In genomic region chr17:66370867-66371266, GRCm38 (mm10) we compare ENCODE assay signal across 27 mouse cellular contexts.
DNase-seq lines count a peak whose midpoint lies in the region; ATAC-seq and TF ChIP-seq lines count a peak whose summit lies in the region.
"Had no signal": no experiment of that assay in that cellular context is flagged by ENCODE, and none has a peak within 500 bp of the region (broad histone marks: within the 10 kb centered on the region; RNA-seq: fewer than 3 reads in every experiment).

No protein-coding gene starts in this region.

- no peak for TF ChIP-seq CTCF in cerebellum, adult 2 months (IDR thresholded peaks at IDR 0.05; ENCODE audit: borderline replicate concordance, insufficient read depth, low read depth, low read length)

- no peak for DNase-seq in kidney, postnatal 10 days
- no peak for DNase-seq in lung, postnatal 10 days
- peak; percentile 35 for DNase-seq in NIH3T3 (ENCODE audit: low read depth)
- no peak for DNase-seq in cerebellum, adult 2 months
- DNase-seq in layer of hippocampus, adult 9-11 months, result no peak
- DNase-seq: adrenal gland, postnatal 14 days; B cell, adult 2 months; cerebellum, adult 11 months; cerebellum, adult 9-11 months; embryo, embryonic 11 days; gastrocnemius, postnatal 25 days; heart, adult 18-20 months; heart, postnatal 4 days; liver; thymus, adult 2 months; thymus, postnatal 4 days had no signal

- H3K27ac ChIP-seq in kidney, embryonic 15.5 days, result 0 out of 2 replicates have a peak overlapping the region, but pooled peaks have one; percentile 56
- H3K27ac ChIP-seq in lung, embryonic 15.5 days, result peak overlapping the region; percentile 75
- no peak overlapping the region for H3K27ac ChIP-seq in cerebellum, adult 2 months (ENCODE audit: insufficient read depth, low read length)
- H3K27ac ChIP-seq: embryonic facial prominence, embryonic 12.5 days; forebrain, embryonic 15.5 days; hindbrain, embryonic 13.5 days; liver, embryonic 14.5 days; macrophage; midbrain, embryonic 13.5 days; neural tube, embryonic 13.5 days had no signal

- no peak overlapping the region for H3K4me2 ChIP-seq in kidney, embryonic 15.5 days
- H3K4me2 ChIP-seq in lung, embryonic 15.5 days, result no peak overlapping the region
- H3K4me2 ChIP-seq: embryonic facial prominence, embryonic 12.5 days; forebrain, embryonic 15.5 days; heart, embryonic 11.5 days; hindbrain, embryonic 13.5 days; midbrain, embryonic 13.5 days; neural tube, embryonic 13.5 days had no signal

- peaks cover 54% of the 10 kb centered on the region for H3K4me1 ChIP-seq in kidney, embryonic 15.5 days
- peaks cover 31% of the 10 kb centered on the region for H3K4me1 ChIP-seq in lung, embryonic 15.5 days
- H3K4me1 ChIP-seq in cerebellum, adult 2 months (ENCODE audit: control insufficient read depth, insufficient read depth, low read length), result peaks cover 51% of the 10 kb centered on the region

- no peaks in the 10 kb centered on the region for H3K9me3 ChIP-seq in kidney, embryonic 15.5 days (replicated peaks)
- H3K9me3 ChIP-seq in lung, embryonic 15.5 days, result no peaks in the 10 kb centered on the region
- H3K9me3 ChIP-seq: embryonic facial prominence, embryonic 12.5 days; forebrain, embryonic 15.5 days; hindbrain, embryonic 13.5 days; midbrain, embryonic 13.5 days; neural tube, embryonic 13.5 days had no signal

- H3K4me3 ChIP-seq in kidney, embryonic 15.5 days (replicated peaks), result no peak overlapping the region
- no peak overlapping the region for H3K4me3 ChIP-seq in lung, embryonic 15.5 days
- no peak overlapping the region for H3K4me3 ChIP-seq in cerebellum, adult 2 months (replicated peaks; ENCODE audit: insufficient read depth, low read depth, low read length)
- H3K4me3 ChIP-seq: embryonic facial prominence, embryonic 12.5 days; forebrain, embryonic 15.5 days; hindbrain, embryonic 13.5 days; midbrain, embryonic 13.5 days; neural tube, embryonic 13.5 days had no signal

- no peaks in the 10 kb centered on the region for H3K36me3 ChIP-seq in kidney, embryonic 15.5 days
- H3K36me3 ChIP-seq in lung, embryonic 15.5 days, result no peaks in the 10 kb centered on the region; the same call in 1 of the 2 replicates
- H3K36me3 ChIP-seq: embryonic facial prominence, embryonic 12.5 days had no signal

- 70% methylated on average over 9 of the region's 9 CpGs for WGBS in kidney, embryonic 15.5 days
- WGBS in lung, embryonic 15.5 days, result 54% methylated on average over 9 of the region's 9 CpGs
- WGBS in cerebellum, adult 2 months, result 70% methylated on average over 9 of the region's 9 CpGs

- no peak overlapping the region for H3K9ac ChIP-seq in kidney, embryonic 15.5 days
- H3K9ac ChIP-seq in lung, embryonic 15.5 days, result no peak overlapping the region
- H3K9ac ChIP-seq: embryonic facial prominence, embryonic 12.5 days; forebrain, embryonic 15.5 days; hindbrain, embryonic 13.5 days; liver, embryonic 14.5 days; midbrain, embryonic 13.5 days; neural tube, embryonic 13.5 days had no signal

- H3K27me3 ChIP-seq in kidney, embryonic 15.5 days, result no peaks in the 10 kb centered on the region
- H3K27me3 ChIP-seq in lung, embryonic 15.5 days, result no peaks in the 10 kb centered on the region
- no peaks in the 10 kb centered on the region for H3K27me3 ChIP-seq in cerebellum, adult 2 months (ENCODE audit: control insufficient read depth, insufficient read depth, low read length)
- H3K27me3 ChIP-seq: embryonic facial prominence, embryonic 12.5 days; forebrain, embryonic 15.5 days; hindbrain, embryonic 13.5 days; midbrain, embryonic 13.5 days; neural tube, embryonic 13.5 days had no signal

- no peak for TF ChIP-seq POLR2A in cerebellum, adult 2 months (IDR thresholded peaks at IDR 0.05; ENCODE audit: borderline replicate concordance, insufficient read depth, low read length)

- ATAC-seq in kidney, embryonic 15.5 days (replicated peaks; ENCODE audit: low FRiP score), result 0 out of 2 replicates have a peak, but pooled peaks have one; percentile 40
- no peak for ATAC-seq in lung, embryonic 15.5 days (ENCODE audit: borderline replicate concordance, extremely low read depth, low FRiP score, low TSS enrichment)
- ATAC-seq: forebrain, embryonic 15.5 days; intestine, embryonic 16.5 days; midbrain, embryonic 13.5 days had no signal
